Mouse (Mus musculus) midbrain, embryonic 12.5 days (tissue): ENCODE measurements around the gene Odf4. TPM values are rescaled to one million over a fixed set of nuclear protein-coding genes. Genes with fewer than 3 reads are reported as not detected.
"Not testable (repeated sequence)": the region's sequence is repeated elsewhere in the genome, so short reads cannot be mapped to it uniquely, and the experiment has no call there.

Experiments used
- ATAC-seq: fragments of 200-750 bp; cut with Nextera tagmentation; 2 replicates; pipeline ENCODE4 v1.8.0; 2017; ENCODE audit warnings: low read depth, moderate TSS enrichment, moderate library complexity; ENCODE audit not compliant: low FRiP score
- H3K27ac ChIP-seq: fragments of 300-500 bp; sonication (generic); replicated peaks from 2 replicates; pipeline ENCODE4 v1.5.1; 2016; ENCODE audit warnings: mild to moderate bottlenecking
- H3K27me3 ChIP-seq: fragments of 300-500 bp; sonication (generic); 2 replicates; pipeline ENCODE4 v1.6.1; 2016; ENCODE audit warnings: mild to moderate bottlenecking
- H3K36me3 ChIP-seq: fragments of 300-500 bp; sonication (generic); 2 replicates; pipeline ENCODE4 v1.6.1; 2016
- H3K4me1 ChIP-seq: fragments of 300-500 bp; sonication (generic); 2 replicates; pipeline ENCODE4 v1.6.1; 2016
- H3K4me2 ChIP-seq: fragments of 300-500 bp; sonication (generic); replicated peaks from 2 replicates; pipeline ENCODE4 v1.6.1; 2016; ENCODE audit warnings: mild to moderate bottlenecking, moderate library complexity
- H3K4me3 ChIP-seq: fragments of 300-500 bp; sonication (generic); 2 replicates; pipeline ENCODE4 v1.5.1; 2016; ENCODE audit warnings: mild to moderate bottlenecking
- H3K9ac ChIP-seq: fragments of 300-500 bp; sonication (generic); replicated peaks from 2 replicates; pipeline ENCODE4 v1.6.1; 2016; ENCODE audit warnings: mild to moderate bottlenecking, moderate library complexity
- H3K9me3 ChIP-seq: fragments of 300-500 bp; sonication (generic); 2 replicates; pipeline ENCODE4 v1.6.1; 2016; ENCODE audit warnings: mild to moderate bottlenecking
- WGBS: fragments of 180-500 bp; shearing (Covaris S2); methylation state at CpG from one replicate; pipeline ENCODE4 v1.1.7; 2016; 5-methylcytosine and 5-hydroxymethylcytosine counted together
- polyA plus RNA-seq: library from polyadenylated mRNA; unstranded; fragments of >200 nt; fragmentation: Nextera tagmentation; extraction: Ambion mirVana; gene quantifications from 2 replicates; pipeline ENCODE4 v1.2.1, GENCODE M21; 2016

The Odf4 gene
- polyA plus RNA-seq, 1 experiment from 2014 or later, result 0.20 TPM

DNA sequence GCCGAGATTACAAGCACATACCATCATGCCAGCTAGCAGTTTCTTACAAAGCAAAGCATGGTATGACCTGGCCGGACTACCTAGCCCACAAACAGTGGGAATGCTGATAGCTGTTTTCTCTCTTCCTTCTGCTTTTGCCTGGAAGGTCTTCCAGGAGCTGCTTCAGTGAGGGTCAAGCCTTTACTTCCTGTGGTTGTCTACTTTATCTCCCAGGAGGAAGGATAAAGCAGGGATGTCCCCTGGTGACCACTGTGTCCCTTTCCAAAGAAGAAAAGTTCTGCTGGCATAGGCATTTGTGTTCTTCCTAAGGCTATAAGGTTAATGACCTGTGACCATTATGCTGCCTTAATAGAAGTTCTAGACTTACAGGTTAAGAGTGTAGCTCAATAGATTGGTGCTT lies 36.5 kb upstream of the Odf4 start:
- WGBS, result 83% methylated on average over 2 of the region's 2 CpGs
- no peak overlapping the region for H3K4me2 ChIP-seq
- ATAC-seq, result no peak

DNA sequence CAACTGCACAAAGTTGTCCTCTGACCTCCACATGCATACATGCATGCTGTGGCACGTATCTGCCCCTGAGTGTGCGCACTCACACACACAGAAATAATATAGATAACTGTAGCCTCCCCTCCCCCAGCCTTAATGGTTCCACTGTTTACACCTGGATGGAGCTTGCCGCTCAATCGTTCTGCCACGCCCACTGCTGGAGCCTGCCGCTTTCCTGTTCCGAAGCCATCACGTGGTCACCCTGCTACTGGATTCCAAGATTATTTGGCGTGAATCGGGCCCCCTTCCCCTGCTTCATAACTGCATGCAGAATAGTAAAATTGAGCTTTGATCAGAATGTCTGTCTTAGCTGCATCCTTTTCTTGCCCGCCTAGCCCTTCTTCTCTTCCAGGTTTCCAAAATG lies 35.3 kb upstream of the Odf4 start:
- not testable (repeated sequence) for H3K4me3 ChIP-seq, H3K27ac ChIP-seq, H3K9ac ChIP-seq, H3K9me3 ChIP-seq, H3K4me2 ChIP-seq, ATAC-seq, H3K36me3 ChIP-seq, H3K4me1 ChIP-seq
- 32% methylated on average over 11 of the region's 11 CpGs for WGBS
- peaks cover 15% of the 10 kb centered on the region for H3K27me3 ChIP-seq

More for the DNA sequence above, 36.5 kb upstream of the Odf4 start:
- H3K27me3 ChIP-seq, result peaks cover 13% of the 10 kb centered on the region; the same call in 1 of the 2 replicates
- H3K4me1 ChIP-seq, result peaks cover 9% of the 10 kb centered on the region
- H3K4me3 ChIP-seq, result no peak overlapping the region
- no peak overlapping the region for H3K9ac ChIP-seq
- H3K27ac ChIP-seq, result no peak overlapping the region
- H3K9me3 ChIP-seq, result no peaks in the 10 kb centered on the region
- no peaks in the 10 kb centered on the region for H3K36me3 ChIP-seq

DNA sequence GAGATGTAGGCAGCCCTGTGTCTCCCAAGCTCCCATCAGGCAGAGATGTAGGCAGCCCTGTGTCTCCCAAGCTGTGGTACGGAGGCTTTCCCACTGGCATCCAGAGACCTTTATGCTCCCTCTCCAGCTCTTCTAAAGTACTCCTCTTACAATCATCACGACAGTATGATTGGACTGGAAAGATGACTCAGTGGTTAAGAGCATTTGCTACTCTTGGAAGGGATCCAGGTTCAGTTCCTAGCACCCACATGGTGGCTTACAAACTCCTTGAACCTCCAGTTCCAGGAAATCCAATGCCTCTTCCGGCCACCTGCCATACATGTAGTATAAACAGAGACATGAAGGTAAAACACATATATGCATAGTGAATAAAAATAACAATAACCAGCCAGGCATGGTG lies 34.7 kb upstream of the Odf4 start:
- WGBS, result 77% methylated on average over 3 of the region's 3 CpGs
- Histone ChIP-seq H3K36me3 (no peaks in the 10 kb centered on the region), H3K27ac (no peak overlapping the region), H3K4me1 (no peaks in the 10 kb centered on the region), H3K27me3 (peaks cover 15% of the 10 kb centered on the region), H3K9ac (no peak overlapping the region), H3K4me2 (no peak overlapping the region), H3K9me3 (no peaks in the 10 kb centered on the region), H3K4me3 (no peak overlapping the region)
- no peak for ATAC-seq

DNA sequence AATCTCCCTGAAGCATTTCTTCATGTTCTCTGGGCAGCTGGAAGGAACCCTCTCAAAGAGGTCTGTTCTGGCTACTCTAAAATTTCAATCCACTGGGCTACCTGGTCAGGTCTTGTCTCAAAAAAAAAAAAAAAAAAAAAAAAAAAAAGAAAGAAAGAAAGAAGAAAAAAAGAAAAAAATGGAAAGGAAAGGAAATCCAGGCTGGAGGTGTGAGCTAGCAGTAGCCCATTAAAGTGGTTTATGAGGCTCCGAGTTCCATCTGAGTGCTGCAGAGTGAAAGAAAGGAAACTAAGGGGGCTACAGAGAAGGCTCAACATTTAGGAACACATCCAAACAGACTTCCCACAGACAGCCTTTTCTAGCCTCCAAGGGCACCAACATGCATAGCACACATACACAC lies 31.1 kb upstream of the Odf4 start:
- H3K4me2 ChIP-seq, result no peak overlapping the region
- no peak for ATAC-seq
- peaks cover 47% of the 10 kb centered on the region for H3K27me3 ChIP-seq
- H3K9ac ChIP-seq, result no peak overlapping the region
- H3K36me3 ChIP-seq, result no peaks in the 10 kb centered on the region
- no peak overlapping the region for H3K4me3 ChIP-seq
- H3K9me3 ChIP-seq, result no peaks in the 10 kb centered on the region
- H3K27ac ChIP-seq, result no peak overlapping the region
- peaks cover 14% of the 10 kb centered on the region for H3K4me1 ChIP-seq
- 100% methylated on average over 1 of the region's 1 CpGs for WGBS

DNA sequence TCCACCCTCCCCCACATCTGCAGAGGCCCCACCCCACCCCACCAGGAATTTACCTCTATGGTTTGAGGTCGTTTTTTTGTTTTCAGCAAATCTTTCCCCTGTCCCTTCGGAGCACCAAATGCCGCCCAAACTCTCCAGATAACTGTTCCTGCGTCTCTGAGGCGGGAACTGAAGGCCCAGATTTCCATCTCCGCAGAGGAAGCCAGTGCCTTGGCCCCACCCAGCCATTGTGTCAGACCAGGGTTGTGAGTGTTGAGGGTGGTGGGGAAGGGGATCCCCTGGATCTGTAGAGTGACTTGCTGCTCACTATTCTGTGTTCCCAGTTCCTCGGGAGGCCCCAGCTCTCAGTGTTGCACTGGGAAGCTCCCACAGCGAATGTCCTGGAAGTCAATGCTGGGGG lies 30.4 kb upstream of the Odf4 start, which contains the start of gene Arhgef15:
Gene Arhgef15, minus strand, starts transcription at position 173 of the 400 bp plus-strand sequence.
- no peak within 1 kb of the TSS for H3K4me3 ChIP-seq
- no peak within 1 kb of the TSS for H3K4me2 ChIP-seq
- H3K36me3 ChIP-seq, result no peaks in the 10 kb centered on the region
- WGBS, result 35% methylated on average over 8 of the region's 8 CpGs
- H3K27ac ChIP-seq, result no peak within 1 kb of the TSS
- peaks cover 14% of the 10 kb centered on the region for H3K4me1 ChIP-seq
- no peak for ATAC-seq
- H3K9ac ChIP-seq, result no peak within 1 kb of the TSS
- H3K9me3 ChIP-seq, result no peaks in the 10 kb centered on the region
- peaks cover 52% of the 10 kb centered on the region for H3K27me3 ChIP-seq

DNA sequence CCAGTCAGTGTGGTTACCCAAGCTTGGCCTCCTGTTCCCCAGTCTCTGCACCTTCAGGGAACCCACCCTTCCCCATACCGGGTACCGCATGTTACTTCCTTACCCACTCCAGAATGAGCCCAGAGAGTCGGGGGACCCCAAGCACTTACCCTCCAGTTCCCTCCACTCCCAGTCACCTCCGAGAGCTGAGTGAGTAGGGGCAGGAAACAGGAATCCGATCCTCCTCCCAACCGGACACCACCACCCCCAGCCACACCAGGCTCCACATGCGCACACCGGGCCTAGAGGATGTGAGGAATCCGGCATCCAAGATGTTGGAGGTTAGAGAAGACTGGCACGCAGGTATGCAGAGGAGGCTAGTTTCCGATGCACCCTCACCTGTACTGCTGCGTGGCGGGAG lies 29.8 kb upstream of the Odf4 start:
- Histone ChIP-seq H3K4me2 (no peak overlapping the region), H3K27ac (no peak overlapping the region), H3K4me1 (peaks cover 14% of the 10 kb centered on the region), H3K36me3 (no peaks in the 10 kb centered on the region), H3K9me3 (no peaks in the 10 kb centered on the region), H3K27me3 (peaks cover 58% of the 10 kb centered on the region), H3K4me3 (no peak overlapping the region), H3K9ac (no peak overlapping the region)
- 28% methylated on average over 13 of the region's 13 CpGs for WGBS
- no peak for ATAC-seq

DNA sequence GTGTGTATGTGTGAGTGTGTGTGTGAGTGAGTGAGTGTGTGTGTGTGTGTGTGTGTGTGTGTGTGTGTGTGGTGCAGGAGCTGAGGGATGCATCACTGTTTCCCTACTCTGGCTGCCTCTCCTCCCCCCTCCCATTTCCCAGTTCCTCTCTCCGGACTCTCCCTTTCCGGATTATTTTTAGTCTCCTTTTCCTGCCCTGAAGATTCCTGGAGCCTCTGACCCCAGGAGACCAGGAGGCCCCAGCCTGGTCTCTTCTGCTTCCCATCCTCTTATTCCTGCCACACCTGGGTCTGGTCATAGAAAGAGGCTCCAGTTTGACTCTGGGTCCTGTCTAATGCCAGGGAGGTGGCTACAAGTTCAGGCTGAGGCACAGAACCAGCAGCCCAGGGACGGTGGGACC lies 29.2 kb upstream of the Odf4 start:
- Histone ChIP-seq H3K4me3 (no peak overlapping the region), H3K4me1 (peaks cover 14% of the 10 kb centered on the region), H3K4me2 (no peak overlapping the region), H3K36me3 (no peaks in the 10 kb centered on the region), H3K27me3 (peaks cover 64% of the 10 kb centered on the region), H3K27ac (no peak overlapping the region), H3K9ac (no peak overlapping the region), H3K9me3 (no peaks in the 10 kb centered on the region)
- WGBS, result 31% methylated on average over 2 of the region's 3 CpGs
- ATAC-seq, result no peak

DNA sequence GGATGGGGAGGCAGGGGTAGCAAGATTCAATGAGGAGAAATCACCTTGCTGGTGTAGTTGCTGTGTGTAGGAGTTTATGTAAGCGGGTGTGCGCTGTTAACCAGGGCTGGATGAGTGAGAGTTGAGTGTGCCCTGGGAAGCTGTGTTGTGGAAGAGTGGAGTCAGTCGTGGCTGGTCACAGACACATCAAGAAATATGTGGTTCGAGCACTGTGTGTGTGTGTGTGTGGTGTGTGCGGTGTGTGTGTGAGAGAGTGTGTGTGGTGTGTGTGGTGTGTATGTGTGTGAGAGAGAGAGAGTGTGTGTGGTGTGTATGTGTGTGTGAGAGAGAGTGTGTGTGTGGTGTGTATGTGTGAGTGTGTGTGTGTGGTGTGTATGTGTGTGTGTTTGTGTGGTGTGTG lies 28.6 kb upstream of the Odf4 start:
- Histone ChIP-seq H3K4me2 (peak overlapping the region; percentile 59), H3K27ac (no peak overlapping the region), H3K27me3 (peaks cover 66% of the 10 kb centered on the region), H3K4me1 (peaks cover 14% of the 10 kb centered on the region), H3K9ac (peak overlapping the region; percentile 50), H3K4me3 (0 out of 2 replicates have a peak overlapping the region, but pooled peaks have one; percentile 37), H3K9me3 (no peaks in the 10 kb centered on the region), H3K36me3 (no peaks in the 10 kb centered on the region)
- 66% methylated on average over 5 of the region's 5 CpGs for WGBS
- no peak for ATAC-seq

DNA sequence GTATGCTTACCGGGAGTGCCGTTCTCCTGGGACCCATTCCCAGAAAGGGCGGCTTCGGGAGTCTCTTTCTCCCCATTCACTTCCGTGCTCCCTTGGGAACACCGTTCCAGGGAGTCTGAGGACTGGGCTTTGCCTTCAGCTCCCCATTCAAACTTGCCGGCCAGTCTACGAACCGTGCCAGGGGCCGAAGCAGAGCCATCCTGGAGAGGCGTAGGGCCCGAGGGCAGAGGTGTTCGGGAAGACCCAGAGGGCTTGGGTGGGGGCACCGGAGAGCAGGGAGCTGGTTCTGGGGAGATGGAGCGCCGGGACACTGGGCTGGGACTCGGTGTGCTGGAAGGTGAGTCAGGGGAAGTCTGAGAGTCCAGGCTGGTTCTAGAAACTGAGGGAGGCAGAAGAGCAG lies 27.5 kb upstream of the Odf4 start:
- Histone ChIP-seq H3K27ac (no peak overlapping the region), H3K9me3 (no peaks in the 10 kb centered on the region), H3K36me3 (no peaks in the 10 kb centered on the region), H3K4me3 (peak overlapping the region; percentile 37), H3K9ac (peak overlapping the region; percentile 50), H3K4me2 (peak overlapping the region; percentile 59), H3K4me1 (peaks cover 14% of the 10 kb centered on the region), H3K27me3 (peaks cover 72% of the 10 kb centered on the region)
- ATAC-seq, result no peak
- WGBS, result 1% methylated on average over 17 of the region's 17 CpGs

DNA sequence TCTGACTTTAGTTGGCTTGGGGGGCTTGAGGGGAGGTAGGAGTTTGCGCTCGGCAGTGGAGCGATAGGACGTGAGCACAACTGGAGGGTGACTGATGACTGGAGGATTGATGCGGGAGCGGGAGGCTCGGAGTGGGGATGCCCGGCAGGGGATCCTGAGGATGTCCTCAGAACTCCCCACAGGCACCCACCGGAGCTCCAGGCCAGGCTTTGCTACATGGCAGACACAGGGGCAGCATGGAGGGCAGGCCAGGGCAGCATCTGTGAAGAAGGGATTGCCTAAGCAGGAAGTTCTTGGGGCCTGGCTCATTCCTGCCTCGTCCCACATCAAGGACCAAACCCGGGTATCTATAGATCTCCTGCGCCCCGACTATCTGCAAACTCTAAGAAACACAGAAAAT lies 27.0 kb upstream of the Odf4 start:
- H3K4me2 ChIP-seq, result peak overlapping the region; percentile 59
- H3K9me3 ChIP-seq, result no peaks in the 10 kb centered on the region
- ATAC-seq, result no peak
- 6% methylated on average over 13 of the region's 13 CpGs for WGBS
- H3K4me1 ChIP-seq, result peaks cover 14% of the 10 kb centered on the region
- no peak overlapping the region for H3K9ac ChIP-seq
- no peak overlapping the region for H3K27ac ChIP-seq
- H3K27me3 ChIP-seq, result peaks cover 73% of the 10 kb centered on the region
- H3K4me3 ChIP-seq, result peak overlapping the region; percentile 37
- H3K36me3 ChIP-seq, result no peaks in the 10 kb centered on the region

DNA sequence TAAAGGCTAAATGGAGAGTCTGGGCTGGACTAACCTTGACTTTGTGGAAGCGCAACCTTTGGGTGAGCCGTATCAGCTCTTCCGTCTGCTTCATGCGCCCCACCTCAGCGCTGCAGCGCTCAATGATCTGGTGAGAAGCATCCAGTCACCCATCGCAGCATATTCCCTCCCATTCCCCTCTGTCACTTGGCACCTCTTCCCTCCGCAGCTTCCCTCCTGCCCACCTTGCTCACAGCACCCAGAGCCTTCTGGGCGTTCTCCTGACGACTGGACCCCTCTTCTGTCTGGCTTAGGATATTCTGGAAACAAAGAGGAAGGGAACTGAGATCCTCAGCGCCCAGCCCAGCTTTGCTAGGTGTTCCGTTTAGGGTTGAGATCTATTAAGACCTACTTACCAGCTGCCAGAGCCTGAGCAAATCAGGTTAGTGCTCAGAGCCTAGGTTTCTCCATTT lies 20.7 kb upstream of the Odf4 start:
- Histone ChIP-seq H3K4me2 (peak overlapping the region; percentile 38), H3K27ac (peak overlapping the region; percentile 46), H3K9ac (no peak overlapping the region), H3K4me1 (peaks cover 4% of the 10 kb centered on the region; the same call in 1 of the 2 replicates), H3K27me3 (peaks cover 42% of the 10 kb centered on the region), H3K4me3 (peak overlapping the region; percentile 27), H3K36me3 (no peaks in the 10 kb centered on the region), H3K9me3 (no peaks in the 10 kb centered on the region)
- 7% methylated on average over 12 of the region's 12 CpGs for WGBS
- ATAC-seq, result no peak

DNA sequence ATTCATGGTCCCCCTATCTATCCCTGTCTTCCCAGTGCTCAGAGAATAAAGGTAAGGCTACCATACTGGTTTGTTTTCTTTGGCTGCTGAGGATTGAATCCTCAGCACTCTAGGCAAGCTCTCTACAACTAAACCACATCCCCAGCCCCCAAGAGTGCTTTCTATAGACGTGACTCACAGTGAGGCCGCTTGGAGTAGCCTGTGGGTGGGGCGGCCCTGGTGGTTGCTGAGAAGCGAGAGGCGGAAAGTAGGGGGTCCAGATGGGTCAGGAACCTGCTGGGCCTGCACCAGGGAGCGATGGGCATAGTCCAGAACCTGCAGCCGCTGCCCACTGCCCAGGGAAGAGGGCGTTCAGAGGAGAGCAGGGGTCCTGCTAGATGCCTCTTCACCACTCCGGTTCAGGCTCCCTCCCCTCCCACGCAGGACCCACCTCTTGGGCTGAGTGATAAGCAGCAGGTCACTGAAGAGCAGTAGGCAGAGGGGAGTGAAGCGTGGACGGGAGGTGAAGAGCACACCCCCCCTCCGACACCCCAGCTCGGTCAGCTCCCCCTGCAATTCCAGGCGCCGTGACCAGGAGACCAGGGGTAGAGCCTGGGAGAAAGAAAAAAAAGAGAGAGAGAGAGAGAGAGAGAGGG lies 20.0 kb upstream of the Odf4 start:
- Histone ChIP-seq H3K27ac (peak overlapping the region; percentile 46; the same call in 1 of the 2 replicates), H3K9ac (peak overlapping the region; percentile 31; the same call in 1 of the 2 replicates), H3K4me3 (peak overlapping the region; percentile 27), H3K27me3 (peaks cover 36% of the 10 kb centered on the region), H3K4me1 (peaks cover 4% of the 10 kb centered on the region; the same call in 1 of the 2 replicates), H3K4me2 (peak overlapping the region; percentile 38), H3K9me3 (no peaks in the 10 kb centered on the region), H3K36me3 (no peaks in the 10 kb centered on the region)
- WGBS, result 15% methylated on average over 16 of the region's 16 CpGs
- no peak for ATAC-seq
